Mouse (Mus musculus) hindbrain, embryonic 10.5 days (tissue): Measurements from ENCODE around the gene Chmp6. TPM values are rescaled to one million over a fixed set of nuclear protein-coding genes. Genes with fewer than 3 reads are reported as not detected.

Experiments used
- DNase-seq: peaks from one replicate; pipeline ENCODE4 v3.0.0-alpha.2; 2017; ENCODE audit warnings: low spot score
- H3K27ac ChIP-seq: fragments of 300-500 bp; sonication (generic); 2 replicates; pipeline ENCODE4 v1.5.1; 2016; ENCODE audit warnings: mild to moderate bottlenecking, moderate library complexity
- H3K27me3 ChIP-seq: fragments of 300-500 bp; sonication (generic); 2 replicates; pipeline ENCODE4 v1.6.1; 2016; ENCODE audit warnings: mild to moderate bottlenecking; ENCODE audit not compliant: poor library complexity, insufficient read depth, severe bottlenecking
- H3K36me3 ChIP-seq: fragments of 300-500 bp; sonication (generic); 2 replicates; pipeline ENCODE4 v1.6.1; 2016; ENCODE audit warnings: mild to moderate bottlenecking, moderate library complexity
- H3K4me1 ChIP-seq: fragments of 300-500 bp; sonication (generic); replicated peaks from 2 replicates; pipeline ENCODE4 v1.6.1; 2016; ENCODE audit warnings: mild to moderate bottlenecking
- H3K4me3 ChIP-seq: fragments of 300-500 bp; sonication (generic); 2 replicates; pipeline ENCODE4 v1.5.1; 2016; ENCODE audit warnings: mild to moderate bottlenecking, moderate library complexity
- H3K9me3 ChIP-seq: fragments of 300-500 bp; sonication (generic); 2 replicates; pipeline ENCODE4 v1.6.1; 2016; ENCODE audit warnings: mild to moderate bottlenecking, moderate library complexity
- WGBS: fragments of 180-500 bp; shearing (Covaris S2); methylation state at CpG from one replicate; pipeline ENCODE4 v1.1.7; 2016; 5-methylcytosine and 5-hydroxymethylcytosine counted together
- polyA plus RNA-seq: library from polyadenylated mRNA; unstranded; fragments of >200 nt; fragmentation: Nextera tagmentation; extraction: Ambion mirVana; gene quantifications from 2 replicates; pipeline ENCODE4 v1.2.1, GENCODE M21; 2016

Gene Chmp6
- polyA plus RNA-seq, result 112 and 114 TPM in 2 replicates

GRCm38 (mm10) chr11:119913291-119913934, at the start of gene Chmp6:
Gene Chmp6 (plus strand): TSS chr11:119913441.
- peaks cover 33% of the 10 kb centered on the region for H3K36me3 ChIP-seq
- DNase-seq, result peak; percentile 88
- peak within 1 kb of the TSS; percentile 97 for H3K27ac ChIP-seq
- 1% methylated on average over 48 of the region's 48 CpGs for WGBS
- no peaks in the 10 kb centered on the region for H3K9me3 ChIP-seq
- H3K4me3 ChIP-seq, result peak within 1 kb of the TSS; percentile 97
- no peaks in the 10 kb centered on the region for H3K27me3 ChIP-seq
- peaks cover 57% of the 10 kb centered on the region for H3K4me1 ChIP-seq

- H3K36me3 ChIP-seq, result peaks cover 75% of the 10 kb centered on the region
- DNase-seq, result no peak
- H3K4me3 ChIP-seq, result no peak overlapping the region
- H3K9me3 ChIP-seq, result no peaks in the 10 kb centered on the region
- no peaks in the 10 kb centered on the region for H3K27me3 ChIP-seq
- H3K27ac ChIP-seq, result no peak overlapping the region
- WGBS, result 84% methylated on average over 6 of the region's 6 CpGs
- peaks cover 18% of the 10 kb centered on the region; the same call in 1 of the 2 replicates for H3K4me1 ChIP-seq
These were observed 46.4 kb upstream of the Chmp6 start for GRCm38 (mm10) chr11:119866837-119867236.

DNA sequence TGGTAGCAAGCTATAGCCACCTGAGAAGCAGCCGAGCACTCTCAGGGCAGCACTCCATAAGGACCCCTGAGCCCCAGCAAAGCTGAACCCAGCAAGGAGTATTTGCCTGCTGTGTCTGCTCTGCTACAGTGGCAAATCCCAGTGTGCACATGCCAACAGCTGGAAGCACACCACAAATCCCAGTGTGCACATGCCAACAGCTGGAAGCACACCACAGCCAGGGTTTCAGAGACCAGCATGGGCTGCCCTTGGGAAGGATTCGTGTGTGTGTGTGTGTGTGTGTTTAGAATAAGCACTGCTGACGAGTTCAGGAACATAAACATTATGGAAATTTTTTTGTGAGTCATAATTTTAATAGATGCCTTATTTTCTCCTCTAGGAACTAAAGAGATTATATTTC, 45.1 kb upstream of the Chmp6 start:
- no peak overlapping the region for H3K27ac ChIP-seq
- peaks cover 79% of the 10 kb centered on the region for H3K36me3 ChIP-seq
- 84% methylated on average over 3 of the region's 3 CpGs for WGBS

DNA sequence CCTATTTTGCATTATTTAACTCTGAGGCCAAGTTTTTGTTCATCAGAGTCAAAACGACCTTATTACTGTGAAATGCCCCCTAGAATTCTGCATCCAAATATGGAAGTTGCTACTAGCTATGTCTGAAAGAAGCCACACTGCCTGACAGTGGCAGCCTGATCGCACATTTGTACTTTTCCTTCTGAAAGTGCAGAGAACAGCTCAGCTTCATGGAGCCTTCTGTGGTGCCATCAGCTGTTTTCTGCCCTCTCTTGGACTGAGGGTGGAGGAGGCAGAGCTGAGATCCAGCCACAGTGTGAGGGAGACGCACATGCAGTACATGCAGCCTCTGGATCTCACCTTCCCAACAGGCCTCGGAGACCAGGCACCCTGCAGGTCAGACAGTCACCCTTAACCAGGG, 44.7 kb upstream of the Chmp6 start:
- no peak overlapping the region for H3K4me3 ChIP-seq
- H3K27me3 ChIP-seq, result no peaks in the 10 kb centered on the region
- 85% methylated on average over 4 of the region's 4 CpGs for WGBS
- no peaks in the 10 kb centered on the region for H3K9me3 ChIP-seq
- peaks cover under 1% of the 10 kb centered on the region; the same call in 1 of the 2 replicates for H3K4me1 ChIP-seq
- H3K36me3 ChIP-seq, result peaks cover 83% of the 10 kb centered on the region
- DNase-seq, result no peak
- no peak overlapping the region for H3K27ac ChIP-seq

More for the DNA sequence above, 45.1 kb upstream of the Chmp6 start:
- H3K27me3 ChIP-seq, result no peaks in the 10 kb centered on the region
- DNase-seq, result no peak
- no peak overlapping the region for H3K4me3 ChIP-seq
- H3K4me1 ChIP-seq, result peaks cover 5% of the 10 kb centered on the region; the same call in 1 of the 2 replicates
- no peaks in the 10 kb centered on the region for H3K9me3 ChIP-seq

- Histone ChIP-seq H3K27me3 (no peaks in the 10 kb centered on the region), H3K36me3 (peaks cover 93% of the 10 kb centered on the region), H3K27ac (no peak overlapping the region), H3K4me1 (no peaks in the 10 kb centered on the region), H3K4me3 (no peak overlapping the region), H3K9me3 (no peaks in the 10 kb centered on the region)
- WGBS, result 86% methylated on average over 7 of the region's 7 CpGs
- no peak for DNase-seq
These were observed 42.1 kb upstream of the Chmp6 start for GRCm38 (mm10) chr11:119871141-119871540.

DNA sequence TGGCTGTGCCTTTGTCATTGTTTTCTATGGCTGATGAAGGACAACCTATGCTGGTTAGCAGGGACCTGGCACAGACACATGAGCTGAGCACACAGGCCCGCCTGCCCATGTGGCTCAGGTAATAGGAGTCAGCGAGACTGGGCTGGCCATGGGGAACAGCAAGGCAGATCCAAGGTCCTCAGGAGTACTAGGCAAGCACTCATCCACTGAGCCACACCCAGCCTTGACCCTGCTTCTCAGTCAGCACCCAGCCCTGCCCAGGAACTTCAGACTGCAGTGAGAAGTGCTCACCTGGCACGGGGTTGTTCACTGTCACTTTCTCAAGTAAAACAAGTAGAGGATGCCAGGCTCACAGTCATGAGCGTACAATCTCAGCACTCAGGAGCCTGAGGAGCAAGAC, 39.6 kb upstream of the Chmp6 start:
- H3K4me1 ChIP-seq, result no peaks in the 10 kb centered on the region
- H3K36me3 ChIP-seq, result peaks cover 96% of the 10 kb centered on the region
- no peak for DNase-seq
- WGBS, result 95% methylated on average over 4 of the region's 4 CpGs
- no peak overlapping the region for H3K27ac ChIP-seq
- no peaks in the 10 kb centered on the region for H3K27me3 ChIP-seq
- no peak overlapping the region for H3K4me3 ChIP-seq
- H3K9me3 ChIP-seq, result no peaks in the 10 kb centered on the region

GRCm38 (mm10) chr11:119874841-119875240, 38.4 kb upstream of the Chmp6 start:
- Histone ChIP-seq H3K27ac (no peak overlapping the region), H3K36me3 (peaks cover 96% of the 10 kb centered on the region), H3K4me3 (no peak overlapping the region), H3K27me3 (no peaks in the 10 kb centered on the region), H3K4me1 (no peaks in the 10 kb centered on the region), H3K9me3 (no peaks in the 10 kb centered on the region)
- DNase-seq, result no peak
- WGBS, result 83% methylated on average over 1 of the region's 1 CpGs

- no peak overlapping the region for H3K27ac ChIP-seq
- no peak overlapping the region for H3K4me3 ChIP-seq
- peaks cover 99% of the 10 kb centered on the region for H3K36me3 ChIP-seq
- no peaks in the 10 kb centered on the region for H3K27me3 ChIP-seq
- no peaks in the 10 kb centered on the region for H3K9me3 ChIP-seq
- no peaks in the 10 kb centered on the region for H3K4me1 ChIP-seq
- no peak for DNase-seq
- WGBS, result 92% methylated on average over 9 of the region's 9 CpGs
These were observed 37.6 kb upstream of the Chmp6 start for GRCm38 (mm10) chr11:119875685-119876084.

DNA sequence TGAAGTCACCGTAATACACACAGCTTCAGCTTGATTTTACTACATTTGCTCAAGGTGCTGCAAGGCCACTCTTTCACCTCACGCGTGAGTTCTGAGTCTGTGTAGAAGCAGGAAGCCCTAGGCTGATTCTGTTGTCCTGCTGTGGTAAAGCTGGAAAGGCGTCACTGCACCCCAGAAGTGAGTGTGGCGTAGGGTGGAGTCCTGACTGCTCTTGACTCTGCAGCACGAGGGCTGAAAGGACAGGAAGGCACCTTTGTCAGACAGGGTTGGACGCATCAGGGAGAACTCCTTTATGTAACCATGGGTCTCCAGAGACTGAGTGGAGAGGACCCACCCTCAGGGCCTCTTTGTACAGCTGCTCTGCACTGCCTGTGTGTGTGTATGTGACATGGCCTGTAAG, 36.1 kb upstream of the Chmp6 start:
- H3K4me1 ChIP-seq, result no peaks in the 10 kb centered on the region
- peaks cover 91% of the 10 kb centered on the region for H3K36me3 ChIP-seq

DNA sequence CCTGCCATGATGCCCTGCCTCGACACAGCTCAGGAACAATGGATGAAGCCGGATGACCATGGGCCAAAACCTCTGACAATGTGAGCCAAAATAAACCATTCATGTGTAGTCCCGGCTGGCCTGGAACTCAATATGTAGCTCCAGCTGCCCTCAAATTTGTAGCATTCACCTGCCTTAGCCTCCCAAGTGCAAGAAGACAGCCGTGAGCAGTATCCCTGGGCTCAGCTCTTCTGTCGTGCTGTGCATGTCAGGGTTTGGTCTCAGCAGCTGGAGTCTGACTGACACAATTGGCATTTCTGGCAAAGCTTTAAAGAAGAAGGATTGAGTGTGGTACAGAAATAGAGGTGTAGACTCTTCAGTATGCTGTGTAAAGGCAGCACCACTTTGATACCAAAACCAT, 33.7 kb upstream of the Chmp6 start:
- no peaks in the 10 kb centered on the region for H3K4me1 ChIP-seq
- 93% methylated on average over 5 of the region's 5 CpGs for WGBS
- H3K4me3 ChIP-seq, result no peak overlapping the region
- peaks cover 74% of the 10 kb centered on the region for H3K36me3 ChIP-seq
- no peak for DNase-seq
- H3K27ac ChIP-seq, result no peak overlapping the region
- H3K9me3 ChIP-seq, result no peaks in the 10 kb centered on the region
- H3K27me3 ChIP-seq, result no peaks in the 10 kb centered on the region

More for the DNA sequence above, 36.1 kb upstream of the Chmp6 start:
- Histone ChIP-seq H3K4me3 (no peak overlapping the region), H3K27ac (no peak overlapping the region), H3K27me3 (no peaks in the 10 kb centered on the region), H3K9me3 (no peaks in the 10 kb centered on the region)
- DNase-seq, result no peak
- 94% methylated on average over 7 of the region's 7 CpGs for WGBS

DNA sequence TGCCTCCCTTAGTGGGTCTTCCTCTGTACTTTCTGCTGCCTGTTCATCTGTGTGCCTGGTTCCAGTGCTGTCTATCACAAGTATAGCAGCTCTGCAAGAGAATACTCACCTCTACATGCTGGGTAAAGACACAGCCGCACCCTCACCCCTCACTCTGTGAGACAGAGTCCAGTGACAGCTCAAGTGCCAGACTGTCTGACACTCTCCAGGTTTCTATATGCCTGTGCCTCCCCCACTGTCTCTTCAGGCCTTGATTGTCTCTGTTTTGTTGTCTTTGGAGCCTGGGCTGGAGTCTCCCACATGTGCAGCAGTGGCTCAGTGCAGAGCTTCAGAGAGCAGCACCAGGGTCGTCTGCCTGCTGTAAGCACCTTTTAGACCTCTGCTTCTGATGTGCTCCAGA, 29.6 kb upstream of the Chmp6 start:
- H3K27ac ChIP-seq, result no peak overlapping the region
- peaks cover 73% of the 10 kb centered on the region for H3K36me3 ChIP-seq
- H3K9me3 ChIP-seq, result no peaks in the 10 kb centered on the region
- no peak for DNase-seq
- no peak overlapping the region for H3K4me3 ChIP-seq
- WGBS, result 85% methylated on average over 2 of the region's 2 CpGs
- H3K27me3 ChIP-seq, result no peaks in the 10 kb centered on the region
- no peaks in the 10 kb centered on the region for H3K4me1 ChIP-seq

DNA sequence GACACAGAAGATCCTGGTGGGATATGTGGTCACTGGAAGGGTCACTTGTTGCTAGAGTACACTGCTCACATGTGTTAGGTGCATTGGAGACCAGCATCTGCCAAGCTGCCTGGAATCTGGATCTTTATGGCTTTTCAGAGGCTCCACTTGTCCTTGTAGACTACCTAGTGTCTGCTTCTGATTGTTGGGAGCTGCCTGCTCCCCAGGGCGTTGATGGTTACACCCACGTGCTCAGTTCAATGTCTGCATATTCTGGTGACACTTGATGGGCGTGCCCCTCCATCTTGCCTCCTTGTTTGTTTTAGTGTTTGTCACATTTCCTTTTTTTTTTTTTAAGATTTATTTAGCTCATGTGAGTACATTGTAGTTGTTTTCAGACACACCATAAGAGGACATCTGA, 23.3 kb upstream of the Chmp6 start:
- 0 out of 2 replicates have a peak, but pooled peaks cover 8% of the 10 kb centered on the region for H3K4me1 ChIP-seq
- no peaks in the 10 kb centered on the region for H3K27me3 ChIP-seq
- H3K9me3 ChIP-seq, result no peaks in the 10 kb centered on the region
- DNase-seq, result no peak
- peaks cover 97% of the 10 kb centered on the region for H3K36me3 ChIP-seq
- no peak overlapping the region for H3K4me3 ChIP-seq
- 94% methylated on average over 3 of the region's 3 CpGs for WGBS
- H3K27ac ChIP-seq, result no peak overlapping the region

DNA sequence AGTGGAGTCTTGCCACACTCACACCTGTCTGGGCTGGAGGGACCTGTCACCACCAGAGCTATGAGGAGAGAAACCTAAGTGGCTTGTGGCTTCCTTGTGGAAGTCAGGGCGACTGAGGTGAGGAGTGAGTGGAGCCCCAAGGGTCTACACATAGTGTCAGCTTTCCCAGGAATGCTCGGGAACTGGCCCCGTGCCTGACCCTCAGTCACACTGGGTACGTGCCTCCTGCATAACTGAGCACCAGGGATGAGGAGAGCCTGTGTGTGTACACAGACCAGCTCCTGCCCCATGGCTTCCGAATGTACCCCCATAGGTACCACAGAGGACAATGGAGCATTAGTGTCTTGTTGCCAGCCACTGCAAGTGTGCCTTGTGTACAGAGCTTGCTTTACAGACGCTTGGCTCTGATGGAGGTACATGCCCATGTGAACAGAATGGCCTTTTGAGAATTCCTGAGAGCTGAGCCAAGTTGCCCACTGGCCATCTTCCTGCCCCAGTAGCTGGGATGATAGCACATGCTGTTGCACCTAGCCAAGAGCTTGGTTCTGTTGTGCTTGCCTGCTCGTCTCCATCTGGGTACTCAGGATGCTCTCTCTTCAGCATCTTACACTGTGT, 21.5 kb upstream of the Chmp6 start:
- H3K36me3 ChIP-seq, result peaks cover 94% of the 10 kb centered on the region
- no peak overlapping the region for H3K4me3 ChIP-seq
- DNase-seq, result no peak
- H3K27me3 ChIP-seq, result no peaks in the 10 kb centered on the region
- H3K9me3 ChIP-seq, result no peaks in the 10 kb centered on the region
- H3K4me1 ChIP-seq, result 0 out of 2 replicates have a peak, but pooled peaks cover 8% of the 10 kb centered on the region
- H3K27ac ChIP-seq, result no peak overlapping the region
- 87% methylated on average over 7 of the region's 7 CpGs for WGBS
